Mouse (Mus musculus): Measurements from ENCODE around the gene Cux1. TPM values are rescaled to one million over a fixed set of nuclear protein-coding genes. Genes with fewer than 3 reads are reported as not detected.
"Not testable (repeated sequence)": the region's sequence is repeated elsewhere in the genome, so short reads cannot be mapped to it uniquely, and the experiment has no call there.

The Cux1 gene
- polyA plus RNA-seq, 1 experiment from 2014 or later: 163 TPM

DNA sequence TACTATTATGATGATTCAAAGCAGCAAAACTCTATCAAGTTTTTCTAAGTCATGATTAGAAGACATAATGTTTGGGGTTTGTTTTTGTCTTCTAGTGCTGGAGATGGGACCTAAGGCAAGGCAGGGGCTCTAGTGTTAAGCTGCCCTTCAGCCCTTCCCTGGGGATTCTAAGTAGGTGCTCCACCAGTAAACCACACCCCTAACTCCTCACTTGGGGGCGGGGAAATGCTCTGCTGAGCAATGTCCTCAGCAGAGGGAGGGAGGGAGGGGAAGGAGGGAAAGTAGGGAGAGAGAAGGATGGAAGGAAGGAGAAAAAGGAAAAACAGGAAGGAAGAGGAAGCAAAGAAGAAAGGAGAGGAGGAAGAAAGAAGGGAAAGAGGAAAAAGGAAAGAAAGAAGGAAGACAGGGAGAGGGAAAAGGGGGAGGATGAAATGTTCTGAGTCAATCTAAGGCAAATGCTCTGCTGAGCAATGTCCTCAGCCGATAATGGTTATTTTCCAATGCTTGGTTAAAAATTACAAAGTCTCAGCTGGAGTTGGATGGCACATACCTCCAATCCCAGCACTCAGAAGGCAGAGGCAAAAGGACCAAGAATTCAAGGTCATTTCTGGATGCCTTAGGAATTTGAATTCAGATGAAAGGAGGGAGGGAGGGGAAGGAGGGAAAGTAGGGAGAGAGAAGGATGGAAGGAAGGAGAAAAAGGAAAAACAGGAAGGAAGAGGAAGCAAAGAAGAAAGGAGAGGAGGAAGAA, 96.1 kb downstream of the Cux1 start:
- not testable (repeated sequence) for H3K36me3 ChIP-seq (ENCODE audit: control insufficient read depth, insufficient read depth, low read length); H3K9ac ChIP-seq (ENCODE audit: low read length); H3K4me3 ChIP-seq (ENCODE audit: low read depth, low read length); H3K27me3 ChIP-seq (ENCODE audit: control insufficient read depth, insufficient read depth, low read length); H3K9me3 ChIP-seq (ENCODE audit: control insufficient read depth, low read length); H3K27ac ChIP-seq (ENCODE audit: low read depth, low read length); DNase-seq (ENCODE audit: low spot score); ATAC-seq (replicated peaks; ENCODE audit: low FRiP score); H3K4me2 ChIP-seq (ENCODE audit: low read depth, low read length, severe bottlenecking)
- WGBS: 63% methylated on average over 2 of the region's 2 CpGs
- H3K4me1 ChIP-seq (replicated peaks; ENCODE audit: control insufficient read depth, insufficient read depth, low read length): peaks cover 20% of the 10 kb centered on the region

DNA sequence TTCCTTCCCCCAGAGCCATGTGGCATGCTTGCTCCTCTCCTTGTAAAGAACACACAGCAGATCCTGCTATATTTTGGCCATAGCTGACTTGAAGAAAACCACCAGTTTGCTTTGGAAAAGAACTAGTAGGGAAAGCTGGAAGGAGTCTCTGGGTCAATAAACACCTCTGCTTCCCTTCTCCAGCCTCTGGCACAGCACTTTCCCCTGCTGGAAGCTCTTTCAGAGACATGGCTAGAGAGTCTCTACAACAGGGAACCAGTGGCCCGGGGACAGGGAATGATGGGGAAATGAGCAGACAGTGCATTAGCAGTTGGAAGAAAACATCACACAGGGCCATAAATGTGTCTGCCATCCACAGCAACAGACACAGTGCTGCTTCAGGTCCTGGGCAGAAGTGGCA, 98.0 kb downstream of the Cux1 start:
- Histone ChIP-seq H3K4me1 (replicated peaks; ENCODE audit: control insufficient read depth, insufficient read depth, low read length) (peaks cover 24% of the 10 kb centered on the region), H3K27ac (ENCODE audit: low read depth, low read length) (no peak overlapping the region), H3K9ac (ENCODE audit: low read length) (no peak overlapping the region), H3K27me3 (ENCODE audit: control insufficient read depth, insufficient read depth, low read length) (no peaks in the 10 kb centered on the region), H3K36me3 (ENCODE audit: control insufficient read depth, insufficient read depth, low read length) (no peaks in the 10 kb centered on the region), H3K4me3 (ENCODE audit: low read depth, low read length) (no peak overlapping the region), H3K9me3 (ENCODE audit: control insufficient read depth, low read length) (no peaks in the 10 kb centered on the region), H3K4me2 (ENCODE audit: low read depth, low read length, severe bottlenecking) (no peak overlapping the region)
- WGBS: 77% methylated on average over 1 of the region's 1 CpGs
- DNase-seq (ENCODE audit: low spot score): no peak
- ATAC-seq (replicated peaks; ENCODE audit: low FRiP score): no peak

DNA sequence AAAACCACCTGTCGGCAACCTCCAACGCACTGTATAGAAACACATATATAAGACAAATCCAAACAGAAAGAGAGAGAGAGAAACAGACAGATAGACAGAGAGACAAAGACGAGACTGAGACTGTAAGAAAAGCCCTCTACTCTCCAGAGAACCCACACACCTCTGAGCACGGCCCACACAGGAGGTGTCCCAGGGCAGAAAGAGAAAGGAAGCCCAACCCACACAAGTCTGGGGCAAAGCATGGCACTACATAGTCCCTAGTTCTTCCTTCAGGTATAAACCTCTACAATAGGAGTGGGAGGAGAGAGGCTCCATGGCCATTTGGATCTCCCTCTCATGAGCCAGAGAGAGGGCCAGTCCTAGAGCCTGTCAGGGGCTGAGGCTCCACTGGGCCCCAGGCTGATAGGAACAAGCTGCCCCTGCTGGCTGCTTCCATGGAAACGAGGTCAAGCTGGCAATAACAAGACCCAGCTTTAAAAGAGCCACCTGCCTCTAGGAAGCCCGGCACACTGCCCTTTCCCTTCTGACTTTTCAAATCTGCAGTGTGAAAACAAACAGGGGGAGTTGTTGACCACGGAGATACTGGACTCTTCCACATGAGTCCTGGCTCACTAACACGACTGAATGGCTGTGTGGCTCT, 99.8 kb downstream of the Cux1 start:
- Histone ChIP-seq H3K4me1 (replicated peaks; ENCODE audit: control insufficient read depth, insufficient read depth, low read length) (peaks cover 21% of the 10 kb centered on the region), H3K36me3 (ENCODE audit: control insufficient read depth, insufficient read depth, low read length) (no peaks in the 10 kb centered on the region), H3K4me2 (ENCODE audit: low read depth, low read length, severe bottlenecking) (0 out of 2 replicates have a peak overlapping the region, but pooled peaks have one; percentile 6), H3K9me3 (ENCODE audit: control insufficient read depth, low read length) (no peaks in the 10 kb centered on the region), H3K9ac (ENCODE audit: low read length) (no peak overlapping the region), H3K27me3 (ENCODE audit: control insufficient read depth, insufficient read depth, low read length) (no peaks in the 10 kb centered on the region), H3K27ac (ENCODE audit: low read depth, low read length) (0 out of 2 replicates have a peak overlapping the region, but pooled peaks have one; percentile 25), H3K4me3 (ENCODE audit: low read depth, low read length) (no peak overlapping the region)
- ATAC-seq (replicated peaks; ENCODE audit: low FRiP score) (peak; percentile 27; the same call in 1 of the 2 replicates), DNase-seq (ENCODE audit: low spot score) (peak; percentile 77)
- WGBS: 13% methylated on average over 6 of the region's 8 CpGs

DNA sequence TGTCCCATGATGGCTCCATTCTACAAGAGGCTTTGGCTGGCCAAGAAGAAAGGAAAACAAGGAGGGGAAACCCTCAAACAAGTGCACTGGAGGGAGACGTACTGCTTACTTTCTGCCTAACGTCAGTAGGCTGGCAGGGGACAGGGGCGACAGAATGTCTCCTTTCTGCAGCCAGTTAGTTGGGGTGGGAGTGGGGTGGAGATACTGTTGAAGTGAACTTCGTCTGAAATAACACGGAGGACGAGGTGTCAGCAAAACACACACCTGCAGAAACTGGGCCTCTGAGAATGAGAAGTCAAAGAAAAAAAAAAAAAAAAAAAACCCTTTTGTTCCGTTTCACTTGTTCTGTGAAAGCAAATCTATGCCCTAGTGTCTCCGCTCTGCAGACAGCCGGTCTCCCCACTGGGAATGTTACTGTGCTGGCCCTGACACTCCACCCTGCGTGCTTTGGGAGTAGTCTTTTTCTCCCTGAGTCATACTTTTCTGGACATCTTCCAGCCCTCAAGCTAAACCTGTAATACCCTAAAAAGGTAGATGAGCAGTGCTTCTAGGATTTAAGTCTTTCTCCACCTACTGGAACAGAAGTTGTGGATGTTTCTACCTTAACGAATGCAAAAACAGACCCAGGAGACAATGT, 101.4 kb downstream of the Cux1 start:
- H3K4me1 ChIP-seq (replicated peaks; ENCODE audit: control insufficient read depth, insufficient read depth, low read length): peaks cover 19% of the 10 kb centered on the region
- no peak overlapping the region for H3K27ac ChIP-seq (ENCODE audit: low read depth, low read length)

DNA sequence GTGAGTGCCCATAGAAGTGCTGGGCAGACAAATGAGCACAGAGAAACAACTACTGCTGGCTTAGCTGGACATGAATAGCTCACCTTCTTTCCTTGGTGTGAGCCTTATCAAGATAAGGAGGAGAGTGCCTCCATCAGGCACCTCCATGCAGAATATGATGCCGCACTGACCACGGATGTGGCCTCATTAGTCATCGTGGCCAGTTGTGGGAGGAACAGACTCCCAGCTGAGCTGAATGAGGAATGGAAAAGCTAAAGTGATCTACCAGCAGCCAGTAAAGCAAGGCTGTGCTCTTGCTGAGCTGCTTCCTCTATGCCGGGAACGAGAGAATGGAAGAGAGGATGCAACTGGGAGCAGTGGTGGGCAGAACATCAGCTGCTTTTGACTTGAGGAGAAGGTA, 101.9 kb downstream of the Cux1 start:
- Histone ChIP-seq H3K9ac (ENCODE audit: low read length) (no peak overlapping the region), H3K4me3 (ENCODE audit: low read depth, low read length) (no peak overlapping the region), H3K4me2 (ENCODE audit: low read depth, low read length, severe bottlenecking) (no peak overlapping the region), H3K27ac (ENCODE audit: low read depth, low read length) (no peak overlapping the region), H3K4me1 (replicated peaks; ENCODE audit: control insufficient read depth, insufficient read depth, low read length) (peaks cover 19% of the 10 kb centered on the region), H3K9me3 (ENCODE audit: control insufficient read depth, low read length) (no peaks in the 10 kb centered on the region), H3K27me3 (ENCODE audit: control insufficient read depth, insufficient read depth, low read length) (no peaks in the 10 kb centered on the region), H3K36me3 (ENCODE audit: control insufficient read depth, insufficient read depth, low read length) (no peaks in the 10 kb centered on the region)
- ATAC-seq (replicated peaks; ENCODE audit: low FRiP score) (no peak), DNase-seq (ENCODE audit: low spot score) (no peak)
- 85% methylated on average over 5 of the region's 5 CpGs for WGBS

More for the DNA sequence above, 101.4 kb downstream of the Cux1 start:
- Histone ChIP-seq H3K27me3 (ENCODE audit: control insufficient read depth, insufficient read depth, low read length) (no peaks in the 10 kb centered on the region), H3K9me3 (ENCODE audit: control insufficient read depth, low read length) (no peaks in the 10 kb centered on the region), H3K4me3 (ENCODE audit: low read depth, low read length) (no peak overlapping the region), H3K4me2 (ENCODE audit: low read depth, low read length, severe bottlenecking) (no peak overlapping the region), H3K9ac (ENCODE audit: low read length) (no peak overlapping the region), H3K36me3 (ENCODE audit: control insufficient read depth, insufficient read depth, low read length) (no peaks in the 10 kb centered on the region)
- ATAC-seq (replicated peaks; ENCODE audit: low FRiP score) (no peak), DNase-seq (ENCODE audit: low spot score) (no peak)
- 60% methylated on average over 11 of the region's 11 CpGs for WGBS

DNA sequence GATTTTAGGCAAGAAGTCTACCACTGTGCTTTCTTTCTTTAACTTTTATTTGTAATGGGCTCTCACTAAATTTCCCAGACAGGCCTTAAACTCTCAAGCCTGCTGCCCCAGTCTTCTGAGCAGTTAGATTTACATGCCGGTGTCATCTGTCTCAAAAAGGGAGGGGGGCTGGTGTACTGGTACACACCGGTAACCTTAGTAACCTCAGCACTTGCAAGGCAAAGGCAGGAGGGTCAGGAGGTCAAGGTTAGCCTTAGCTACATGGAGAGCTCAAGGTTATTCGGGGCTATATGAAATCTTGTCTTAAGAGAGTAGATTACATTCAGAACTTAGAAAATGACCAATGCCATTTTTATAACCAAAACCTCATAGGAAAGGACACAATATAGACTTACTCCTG, 102.4 kb downstream of the Cux1 start:
- H3K9ac ChIP-seq (ENCODE audit: low read length): no peak overlapping the region
- WGBS: 78% methylated on average over 3 of the region's 3 CpGs

DNA sequence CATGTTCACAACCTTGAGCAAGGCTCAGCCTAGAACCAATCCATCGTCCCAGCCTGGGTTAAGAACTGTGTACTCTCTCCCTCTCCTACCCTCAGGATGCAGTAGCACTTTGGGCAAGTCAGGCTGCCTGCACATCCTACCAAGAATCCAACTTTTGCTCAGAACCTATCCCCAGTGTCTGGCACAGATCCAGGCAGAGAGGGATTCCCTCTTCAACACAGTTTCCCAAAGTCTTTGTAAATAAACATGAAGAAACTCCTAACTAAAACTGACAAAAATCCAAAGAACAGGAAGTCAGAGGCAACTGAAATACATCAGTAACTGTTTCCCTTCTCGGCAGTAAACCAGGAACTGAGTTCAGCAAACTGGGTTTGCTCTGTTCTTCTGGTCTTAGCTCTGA, 103.2 kb downstream of the Cux1 start:
- WGBS: 78% methylated on average over 2 of the region's 2 CpGs
- Histone ChIP-seq H3K27ac (ENCODE audit: low read depth, low read length) (no peak overlapping the region), H3K4me1 (replicated peaks; ENCODE audit: control insufficient read depth, insufficient read depth, low read length) (peaks cover 17% of the 10 kb centered on the region)

More for the DNA sequence above, 102.4 kb downstream of the Cux1 start:
- ATAC-seq (replicated peaks; ENCODE audit: low FRiP score) (no peak), DNase-seq (ENCODE audit: low spot score) (no peak)
- H3K4me1 ChIP-seq (replicated peaks; ENCODE audit: control insufficient read depth, insufficient read depth, low read length): peaks cover 19% of the 10 kb centered on the region
- no peak overlapping the region for H3K27ac ChIP-seq (ENCODE audit: low read depth, low read length)
- no peaks in the 10 kb centered on the region for H3K9me3 ChIP-seq (ENCODE audit: control insufficient read depth, low read length)
- H3K4me3 ChIP-seq (ENCODE audit: low read depth, low read length): no peak overlapping the region
- no peak overlapping the region for H3K4me2 ChIP-seq (ENCODE audit: low read depth, low read length, severe bottlenecking)
- no peaks in the 10 kb centered on the region for H3K27me3 ChIP-seq (ENCODE audit: control insufficient read depth, insufficient read depth, low read length)
- no peaks in the 10 kb centered on the region for H3K36me3 ChIP-seq (ENCODE audit: control insufficient read depth, insufficient read depth, low read length)

DNA sequence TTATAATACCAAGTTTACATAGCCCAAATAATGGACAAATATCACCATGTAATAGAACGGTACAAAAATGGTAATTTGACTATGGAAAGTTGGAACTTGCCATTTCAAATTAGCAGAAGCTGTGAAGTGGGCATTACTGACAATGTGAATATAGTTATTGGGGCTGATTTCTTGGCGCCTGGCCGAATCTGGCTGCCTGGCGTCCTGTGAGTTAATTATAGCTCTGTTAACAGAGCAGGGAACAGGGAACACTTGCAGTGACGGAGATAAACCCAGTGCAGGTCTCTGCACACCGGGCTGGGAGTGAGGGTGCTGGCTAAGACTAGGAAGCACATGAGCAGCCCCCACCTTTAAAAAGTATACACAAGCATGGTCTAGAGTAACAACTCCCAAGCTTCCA, 104.7 kb downstream of the Cux1 start:
- Histone ChIP-seq H3K4me1 (replicated peaks; ENCODE audit: control insufficient read depth, insufficient read depth, low read length) (peaks cover 8% of the 10 kb centered on the region), H3K36me3 (ENCODE audit: control insufficient read depth, insufficient read depth, low read length) (no peaks in the 10 kb centered on the region), H3K9ac (ENCODE audit: low read length) (no peak overlapping the region), H3K9me3 (ENCODE audit: control insufficient read depth, low read length) (no peaks in the 10 kb centered on the region), H3K4me2 (ENCODE audit: low read depth, low read length, severe bottlenecking) (no peak overlapping the region), H3K4me3 (ENCODE audit: low read depth, low read length) (no peak overlapping the region), H3K27me3 (ENCODE audit: control insufficient read depth, insufficient read depth, low read length) (no peaks in the 10 kb centered on the region), H3K27ac (ENCODE audit: low read depth, low read length) (no peak overlapping the region)
- DNase-seq (ENCODE audit: low spot score) (no peak), ATAC-seq (replicated peaks; ENCODE audit: low FRiP score) (no peak)
- 81% methylated on average over 6 of the region's 6 CpGs for WGBS

More for the DNA sequence above, 103.2 kb downstream of the Cux1 start:
- no peak overlapping the region for H3K4me2 ChIP-seq (ENCODE audit: low read depth, low read length, severe bottlenecking)
- no peaks in the 10 kb centered on the region for H3K27me3 ChIP-seq (ENCODE audit: control insufficient read depth, insufficient read depth, low read length)
- DNase-seq (ENCODE audit: low spot score) (no peak), ATAC-seq (replicated peaks; ENCODE audit: low FRiP score) (no peak)
- no peaks in the 10 kb centered on the region for H3K9me3 ChIP-seq (ENCODE audit: control insufficient read depth, low read length)
- no peaks in the 10 kb centered on the region for H3K36me3 ChIP-seq (ENCODE audit: control insufficient read depth, insufficient read depth, low read length)
- H3K4me3 ChIP-seq (ENCODE audit: low read depth, low read length): no peak overlapping the region
- H3K9ac ChIP-seq (ENCODE audit: low read length): no peak overlapping the region

Data from forebrain, embryonic 11.5 days (tissue).